Mouse (Mus musculus) bone marrow, adult 2 months (tissue): ENCODE measurements at regions not wholly inside any gene's neighbourhood (a gene's known extent, or its start where the extent isn't known, plus 50 kb on each side); places are given as distances from the start of the nearest gene placed in this dataset.

Source experiments
- CTCF ChIP-seq: fragments of 200-500 bp; IDR thresholded peaks from 2 replicates; pipeline ENCODE4 v1.5.1; 2011; ENCODE audit warnings: low read length, control low read depth; ENCODE audit not compliant: control insufficient read depth, insufficient read depth
- POLR2A ChIP-seq: fragments of 200-500 bp; IDR thresholded peaks from 2 replicates; pipeline ENCODE4 v1.6.1; 2011; ENCODE audit warnings: low read depth, mild to moderate bottlenecking, control low read depth, low read length, borderline replicate concordance; ENCODE audit not compliant: control insufficient read depth

GRCm38 (mm10) chr10:56495352-56495751 lies 118.2 kb downstream of the Gja1 start:
- TF ChIP-seq CTCF = no peak
- no peak for TF ChIP-seq POLR2A
